Mouse (Mus musculus): Measurements from ENCODE around the gene Gabarap.

DNA sequence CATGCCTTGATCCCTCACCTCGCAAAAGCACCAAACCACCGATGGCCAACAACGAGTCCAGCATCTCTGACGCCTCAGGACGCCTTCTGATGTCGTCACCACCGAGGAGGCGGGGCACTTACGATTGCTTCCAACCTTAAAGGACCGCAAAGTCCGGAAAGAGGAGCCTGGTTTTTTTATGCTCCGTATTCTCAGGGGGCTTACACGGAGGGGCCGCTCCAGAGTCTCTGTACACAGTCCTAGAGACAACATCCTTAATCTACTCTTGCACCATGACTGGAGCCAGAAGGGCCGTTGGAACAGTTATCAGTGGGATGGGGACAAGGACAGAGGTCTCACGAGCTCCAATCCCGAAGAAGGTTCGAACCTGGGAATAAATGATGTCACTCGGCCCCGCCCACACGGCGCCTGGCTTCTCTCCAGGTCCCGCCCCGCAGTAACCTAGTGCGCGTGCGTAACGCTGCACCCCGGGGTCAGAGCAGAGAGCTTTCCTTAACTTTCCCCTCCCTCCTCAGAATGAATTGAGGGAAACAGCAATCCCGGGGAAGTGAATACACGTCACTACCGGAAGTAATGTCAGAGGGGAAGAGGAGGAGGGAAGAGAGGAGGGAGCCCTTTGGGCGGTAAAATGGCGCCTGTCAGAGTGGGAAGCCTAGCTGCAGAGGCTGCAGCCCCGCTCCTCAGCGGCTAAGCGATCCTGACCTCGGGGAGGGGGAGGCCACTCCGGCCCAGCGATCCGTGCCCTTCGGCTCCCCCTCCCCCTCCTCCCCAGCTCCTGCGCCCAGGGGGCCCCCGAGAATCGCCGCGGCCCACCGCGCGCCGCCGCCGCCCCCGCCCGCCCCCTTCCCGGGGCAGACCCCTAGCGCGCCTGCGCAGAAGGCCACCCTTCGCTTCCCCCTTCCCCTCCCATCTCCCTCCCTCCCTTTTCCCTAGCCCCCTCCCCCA lies 10.5 kb upstream of the Gabarap start:
- TF ChIP-seq POLR2A (IDR thresholded peaks at IDR 0.05; ENCODE audit: extremely low read depth, insufficient read depth, low read length): peak; percentile 91
- no peak for TF ChIP-seq CTCF (IDR thresholded peaks at IDR 0.05; ENCODE audit: extremely low read depth, insufficient read depth, low read length)
